Mouse (Mus musculus) cerebellum, adult 2 months (tissue): ENCODE measurements around the gene Gm17190.

Experiments used
- CTCF ChIP-seq: fragments of 200-500 bp; IDR thresholded peaks from 2 replicates; pipeline ENCODE4 v1.5.1; 2011; ENCODE audit warnings: low read depth, mild to moderate bottlenecking, control low read depth, low read length, moderate library complexity, borderline replicate concordance; ENCODE audit not compliant: insufficient read depth
- POLR2A ChIP-seq: fragments of 200-500 bp; IDR thresholded peaks from 2 replicates; pipeline ENCODE4 v1.6.1; 2011; ENCODE audit warnings: low read length, control low read depth, borderline replicate concordance; ENCODE audit not compliant: insufficient read depth

- TF ChIP-seq CTCF (no peak), POLR2A (no peak)
Observed at GRCm38 (mm10) chr13:96126669-96127068, 44.8 kb downstream of the Gm17190 start.
